Mouse (Mus musculus) kidney, adult 2 months (tissue): ENCODE data around the gene Epha2. TPM values are rescaled to one million over a fixed set of nuclear protein-coding genes. Genes with fewer than 3 reads are reported as not detected.

Experiments
- DNase-seq: peaks from one replicate; pipeline ENCODE4 v3.0.0; 2021
- H3K27ac ChIP-seq: fragments of 200-500 bp; 2 replicates; pipeline ENCODE4 v1.5.1; 2012; ENCODE audit warnings: low read depth, low read length, control low read depth, inconsistent platforms; ENCODE audit not compliant: insufficient read depth
- H3K27me3 ChIP-seq: fragments of 200-500 bp; replicated peaks from 2 replicates; pipeline ENCODE4 v1.6.1; 2012; ENCODE audit warnings: mild to moderate bottlenecking, moderate library complexity, low read length, inconsistent platforms; ENCODE audit not compliant: control insufficient read depth, insufficient read depth
- H3K36me3 ChIP-seq: fragments of 200-500 bp; 2 replicates; pipeline ENCODE4 v1.6.1; 2012; ENCODE audit warnings: mild to moderate bottlenecking, moderate library complexity, low read length, inconsistent platforms; ENCODE audit not compliant: control insufficient read depth, insufficient read depth
- H3K4me1 ChIP-seq: fragments of 200-500 bp; 2 replicates; pipeline ENCODE4 v1.6.1; 2011; ENCODE audit warnings: low read length; ENCODE audit not compliant: control insufficient read depth, insufficient read depth
- H3K4me3 ChIP-seq: fragments of 200-500 bp; 2 replicates; pipeline ENCODE4 v1.5.1; 2011; ENCODE audit warnings: mild to moderate bottlenecking, low read depth, low read length, control low read depth; ENCODE audit not compliant: insufficient read depth
- CTCF ChIP-seq: fragments of 200-500 bp; conservative IDR thresholded peaks from 2 replicates; pipeline ENCODE4 v1.5.1; 2011; ENCODE audit warnings: low read depth, mild to moderate bottlenecking, control low read depth, low read length, moderate library complexity, mixed read lengths; ENCODE audit not compliant: insufficient read depth, insufficient read length
- POLR2A ChIP-seq: fragments of 200-500 bp; IDR thresholded peaks from one replicate; pipeline ENCODE4 v1.6.1; 2011; ENCODE audit warnings: low read depth, low read length, control low read depth
- WGBS: fragments of 180-500 bp; shearing (Covaris S2); methylation state at CpG from one replicate; pipeline ENCODE4 v1.1.7; 2018; 5-methylcytosine and 5-hydroxymethylcytosine counted together
- polyA plus RNA-seq: library from polyadenylated mRNA; depleted of rRNA; stranded (reverse); fragments of >200 nt; gene quantifications from 2 replicates; pipeline ENCODE4 v1.2.3, GENCODE M21; 2012

Gene Epha2
- polyA plus RNA-seq, 1 experiment, result 8.1 TPM

GRCm38 (mm10) chr4:141303402-141304222 is 2.6 kb downstream of the Epha2 start:
- Histone ChIP-seq H3K27me3 (no peaks in the 10 kb centered on the region), H3K27ac (peak overlapping the region; percentile 32; the same call in 1 of the 2 replicates), H3K4me3 (peak overlapping the region; percentile 90), H3K36me3 (no peaks in the 10 kb centered on the region), H3K4me1 (peaks cover 3% of the 10 kb centered on the region; the same call in 1 of the 2 replicates)
- no peak for TF ChIP-seq POLR2A
- no peak for TF ChIP-seq CTCF
- DNase-seq, result no peak
- 65% methylated on average over 7 of the region's 7 CpGs for WGBS

GRCm38 (mm10) chr4:141304223-141304611 is 3.2 kb downstream of the Epha2 start:
- WGBS, result 71% methylated on average over 4 of the region's 4 CpGs
- Histone ChIP-seq H3K36me3 (no peaks in the 10 kb centered on the region), H3K27me3 (no peaks in the 10 kb centered on the region), H3K4me3 (0 out of 2 replicates have a peak overlapping the region, but pooled peaks have one; percentile 1), H3K27ac (no peak overlapping the region), H3K4me1 (peaks cover 9% of the 10 kb centered on the region; the same call in 1 of the 2 replicates)
- DNase-seq, result no peak
- TF ChIP-seq CTCF, result no peak
- TF ChIP-seq POLR2A, result no peak

- H3K36me3 ChIP-seq, result no peaks in the 10 kb centered on the region
- no peak overlapping the region for H3K27ac ChIP-seq
- no peak overlapping the region for H3K4me3 ChIP-seq
- 70% methylated on average over 8 of the region's 8 CpGs for WGBS
- no peak for TF ChIP-seq CTCF
- no peak for TF ChIP-seq POLR2A
- no peak for DNase-seq
- no peaks in the 10 kb centered on the region for H3K27me3 ChIP-seq
- H3K4me1 ChIP-seq, result peaks cover 21% of the 10 kb centered on the region
Observed at GRCm38 (mm10) chr4:141306057-141306456, 5.0 kb downstream of the Epha2 start.

GRCm38 (mm10) chr4:141308381-141308780 is 7.3 kb downstream of the Epha2 start:
- Histone ChIP-seq H3K4me1 (peaks cover 35% of the 10 kb centered on the region), H3K36me3 (no peaks in the 10 kb centered on the region), H3K4me3 (no peak overlapping the region), H3K27me3 (no peaks in the 10 kb centered on the region), H3K27ac (no peak overlapping the region)
- DNase-seq, result peak; percentile 89
- no peak for TF ChIP-seq POLR2A
- TF ChIP-seq CTCF, result no peak
- 59% methylated on average over 22 of the region's 22 CpGs for whole genome bisulfite sequencing

- Histone ChIP-seq H3K27ac (peak overlapping the region; percentile 83), H3K4me1 (peaks cover 35% of the 10 kb centered on the region), H3K27me3 (no peaks in the 10 kb centered on the region), H3K36me3 (no peaks in the 10 kb centered on the region), H3K4me3 (no peak overlapping the region)
- 84% methylated on average over 34 of the region's 34 CpGs for WGBS
- no peak for DNase-seq
- TF ChIP-seq POLR2A (no peak), CTCF (no peak)
Observed at GRCm38 (mm10) chr4:141308857-141309772, 8.1 kb downstream of the Epha2 start.

GRCm38 (mm10) chr4:141309773-141310145 is 8.7 kb downstream of the Epha2 start:
- peak; percentile 53 for DNase-seq
- Histone ChIP-seq H3K27me3 (no peaks in the 10 kb centered on the region), H3K4me1 (peaks cover 35% of the 10 kb centered on the region), H3K4me3 (no peak overlapping the region), H3K27ac (peak overlapping the region; percentile 83), H3K36me3 (no peaks in the 10 kb centered on the region)
- no peak for TF ChIP-seq POLR2A
- no peak for TF ChIP-seq CTCF
- WGBS, result 50% methylated on average over 10 of the region's 10 CpGs
